Mouse (Mus musculus) lung, postnatal 25 days (tissue): ENCODE measurements at regions not wholly inside any gene's neighbourhood (a gene's known extent, or its start where the extent isn't known, plus 50 kb on each side); places are given as distances from the start of the nearest gene placed in this dataset.

ENCODE experiments used
- DNase-seq: peaks from one replicate; pipeline ENCODE4 v3.0.0; 2022; ENCODE audit warnings: low spot score

GRCm38 (mm10) chr13:35469361-35470198 is 190.1 kb upstream of the Cdyl start:
- DNase-seq = peak; percentile 80

DNA sequence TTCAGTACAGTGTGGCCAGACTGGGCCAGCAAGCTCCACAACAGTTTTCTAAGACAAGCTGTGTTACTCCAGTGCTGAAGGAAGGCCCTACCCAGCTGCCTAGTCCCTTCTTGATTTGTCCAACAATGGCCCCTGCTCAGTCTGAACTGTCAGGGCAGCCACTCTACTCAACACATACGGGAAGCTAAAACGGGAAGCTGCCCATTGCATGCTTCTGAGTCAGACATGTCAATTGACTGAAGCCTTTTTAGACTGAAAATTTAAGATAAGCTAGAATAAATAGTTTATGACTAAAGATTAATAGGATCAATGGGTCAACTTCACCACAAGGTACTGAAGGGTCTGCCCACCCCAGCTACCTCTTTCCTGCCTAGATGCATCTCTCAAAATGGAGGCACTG is 181.4 kb upstream of the Cdyl start:
- no peak for DNase-seq

- DNase-seq = no peak
Observed at GRCm38 (mm10) chr13:35482340-35482739, 177.3 kb upstream of the Cdyl start.

DNA sequence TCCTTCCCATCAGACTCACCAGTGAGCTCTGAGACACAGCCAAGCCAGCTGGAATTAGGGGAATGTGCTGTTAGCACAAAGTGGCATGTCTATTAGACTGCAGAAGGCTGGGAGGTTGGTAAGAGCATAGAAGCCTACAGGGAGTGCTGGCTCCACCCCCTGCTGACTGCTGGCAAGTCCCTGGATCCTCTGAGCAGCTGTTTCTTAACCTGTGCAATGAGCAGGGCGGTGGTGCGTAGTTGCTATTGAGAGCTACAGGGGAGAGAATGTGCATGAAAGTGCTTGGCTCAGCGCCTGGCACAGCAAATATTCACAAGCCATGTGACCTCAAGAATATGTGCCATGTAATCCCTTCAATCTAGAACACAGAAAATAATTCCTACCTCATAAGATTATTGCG is 173.5 kb upstream of the Cdyl start:
- DNase-seq = peak; percentile 83

DNA sequence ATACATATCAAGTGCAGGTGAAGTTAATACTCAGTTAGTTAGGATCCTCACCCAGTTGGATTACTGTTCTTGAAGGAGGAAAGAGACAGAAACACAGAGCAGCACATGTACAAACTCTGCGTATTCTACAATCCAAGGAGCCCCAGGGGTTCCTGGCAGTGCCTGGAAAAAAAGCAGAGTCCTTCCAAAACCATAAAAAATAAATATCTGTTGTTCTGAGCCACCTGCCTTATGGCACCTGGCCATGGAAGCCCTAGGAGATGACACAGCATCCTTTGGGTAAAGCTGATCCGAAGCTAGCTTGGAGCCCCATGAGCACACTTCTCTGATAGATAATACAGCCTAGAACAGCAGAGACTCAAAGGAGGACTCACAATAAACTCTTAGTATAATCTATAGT is 159.9 kb upstream of the Cdyl start:
- no peak for DNase-seq

- DNase-seq = no peak
Observed at GRCm38 (mm10) chr13:35500891-35501290, 158.7 kb upstream of the Cdyl start.

GRCm38 (mm10) chr13:35501351-35502146 is 158.1 kb upstream of the Cdyl start:
- DNase-seq = no peak

DNA sequence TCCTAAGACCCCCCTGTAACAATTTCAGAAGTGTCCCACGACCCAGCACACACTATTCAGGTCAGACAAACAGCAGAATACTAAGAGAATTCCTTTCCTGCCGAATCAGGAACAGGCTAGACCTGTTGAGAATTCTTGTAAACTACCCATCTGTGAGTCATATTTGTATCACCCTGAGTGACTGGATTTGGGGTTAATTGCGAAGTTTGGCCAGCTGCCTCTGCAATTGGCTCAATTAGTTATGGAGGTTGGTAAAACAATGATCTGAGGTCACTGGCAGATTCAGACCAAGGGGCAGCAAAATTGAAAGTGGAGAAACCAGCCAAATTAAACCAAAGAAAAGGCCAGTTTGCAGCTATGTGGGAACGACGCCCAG is 157.5 kb upstream of the Cdyl start:
- no peak for DNase-seq

GRCm38 (mm10) chr13:35503362-35503821 is 156.2 kb upstream of the Cdyl start:
- no peak for DNase-seq

- no peak for DNase-seq
Observed at GRCm38 (mm10) chr13:35507195-35507594, 152.4 kb upstream of the Cdyl start.

DNA sequence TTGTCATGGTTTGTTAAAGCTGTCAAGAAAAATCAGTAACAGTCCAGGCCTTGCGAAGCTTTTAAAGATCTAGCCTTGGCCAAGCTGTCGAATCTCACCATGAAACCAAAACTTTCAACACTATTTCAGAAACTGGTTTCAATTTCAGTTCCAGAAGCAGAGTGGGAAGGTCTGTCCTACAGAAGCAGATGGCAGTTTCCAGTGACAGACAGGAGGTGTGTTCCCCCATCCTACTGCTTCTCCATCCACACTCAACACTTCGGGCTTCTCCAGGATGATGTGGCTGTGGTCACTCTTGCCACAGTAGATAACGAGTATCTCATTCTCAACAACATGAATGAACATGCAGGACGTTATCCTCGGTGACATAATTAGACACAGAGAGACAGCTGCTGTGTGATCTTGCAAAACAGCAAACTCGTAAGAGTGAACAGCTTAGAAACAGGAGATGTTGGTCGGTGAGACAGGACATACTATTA is 147.6 kb upstream of the Cdyl start:
- no peak for DNase-seq

GRCm38 (mm10) chr13:35513120-35513519 is 146.5 kb upstream of the Cdyl start:
- DNase-seq = no peak

GRCm38 (mm10) chr13:35515291-35515690 is 144.3 kb upstream of the Cdyl start:
- DNase-seq = no peak

DNA sequence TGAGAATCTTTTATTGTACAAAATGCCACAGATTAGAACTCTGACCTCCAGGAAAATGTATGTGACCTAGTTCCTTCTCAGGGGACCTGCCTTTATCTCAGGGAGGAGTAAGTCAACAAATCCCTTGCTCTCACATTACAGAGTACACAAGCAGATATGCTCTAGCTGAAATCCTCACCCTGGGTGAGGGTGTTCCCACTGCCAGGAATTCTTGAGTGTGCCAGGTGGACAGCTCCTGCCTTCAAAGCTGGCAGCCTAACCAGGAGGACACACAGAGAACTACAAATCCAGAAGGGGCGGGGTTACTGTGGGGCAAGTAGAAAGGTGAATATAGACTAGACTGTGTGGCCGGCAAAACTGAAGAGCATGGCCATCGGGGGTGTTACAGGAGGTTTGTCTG is 141.9 kb upstream of the Cdyl start:
- peak; percentile 7 for DNase-seq

DNA sequence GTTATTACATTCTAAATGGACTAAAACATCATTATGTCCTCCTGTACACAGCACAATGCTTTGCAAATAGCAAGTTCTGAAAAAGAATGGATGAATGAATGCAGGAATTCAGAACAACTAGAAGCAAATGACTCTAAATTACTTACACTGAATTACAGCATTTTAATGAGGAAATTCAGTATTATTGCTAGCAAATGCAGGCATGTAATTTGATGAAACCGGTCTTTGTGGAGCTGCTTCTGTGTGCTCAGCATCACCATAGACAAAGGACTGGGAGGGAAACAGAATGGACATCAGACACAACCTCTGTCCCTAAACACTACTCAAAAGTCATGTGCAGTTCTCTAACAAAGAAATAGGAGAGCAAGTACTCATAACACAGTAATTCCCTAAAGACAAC is 137.4 kb upstream of the Cdyl start:
- no peak for DNase-seq

DNA sequence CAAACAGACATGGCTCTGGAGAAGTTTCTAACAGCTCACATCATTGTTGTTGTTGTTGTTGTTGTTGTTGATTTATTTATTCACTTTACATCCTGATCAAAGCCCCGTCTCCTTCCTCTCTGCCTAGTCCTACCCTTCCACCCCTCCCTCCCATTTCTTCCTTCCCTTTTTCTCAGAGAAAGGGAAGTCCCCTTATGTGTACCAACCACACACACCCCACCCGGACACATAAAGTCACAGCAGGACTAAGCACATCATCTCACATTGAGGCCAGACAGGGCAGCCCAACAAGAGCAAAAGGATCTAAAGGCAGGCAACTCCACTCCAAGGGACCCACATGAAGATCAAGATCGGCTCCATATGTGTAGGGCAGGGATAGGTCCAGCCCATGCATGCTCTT is 130.1 kb upstream of the Cdyl start:
- DNase-seq = no peak

GRCm38 (mm10) chr13:35537106-35537505 is 122.5 kb upstream of the Cdyl start:
- no peak for DNase-seq

DNA sequence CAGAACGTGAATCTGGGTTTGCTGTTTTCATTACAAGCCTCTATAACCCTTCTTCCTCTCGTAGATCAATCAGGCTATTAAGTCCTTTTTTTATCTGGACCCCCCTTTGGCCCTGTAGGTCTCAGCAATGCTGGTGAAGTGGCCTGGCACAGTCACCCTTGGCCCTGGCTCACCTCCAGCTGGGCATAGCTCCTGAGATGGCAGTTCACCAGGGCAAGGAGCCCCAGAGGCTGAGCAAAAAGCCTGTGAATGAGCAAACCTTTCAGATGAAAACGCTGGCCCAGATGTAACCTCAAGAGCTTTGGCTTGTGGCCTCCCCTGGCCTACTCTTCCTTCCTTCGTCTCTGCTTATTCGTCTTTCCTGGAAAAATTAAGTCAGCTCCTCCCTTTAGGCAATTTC is 121.7 kb upstream of the Cdyl start:
- no peak for DNase-seq

DNA sequence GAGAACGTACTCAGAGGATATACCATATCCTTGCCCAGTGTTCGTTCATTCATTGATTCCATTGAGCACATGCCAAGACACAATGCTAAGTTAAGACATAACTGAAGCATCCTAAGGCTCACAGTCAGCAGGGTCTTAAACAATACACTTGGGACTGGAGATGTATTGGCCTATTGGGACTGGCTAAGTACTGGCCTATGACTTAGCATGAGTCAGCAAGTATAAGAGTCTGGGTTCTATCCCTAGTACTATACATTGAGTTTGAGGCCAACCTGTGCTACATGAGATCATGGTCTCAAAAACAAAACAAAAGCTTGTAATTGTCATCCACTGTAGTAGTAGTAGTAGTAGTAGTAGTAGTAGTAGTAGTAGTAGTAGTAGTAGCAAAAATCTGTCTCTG is 119.2 kb upstream of the Cdyl start:
- DNase-seq = no peak

GRCm38 (mm10) chr13:35541053-35541452 is 118.6 kb upstream of the Cdyl start:
- DNase-seq = no peak

- no peak for DNase-seq
Observed at GRCm38 (mm10) chr13:35564006-35564405, 95.6 kb upstream of the Cdyl start.

DNA sequence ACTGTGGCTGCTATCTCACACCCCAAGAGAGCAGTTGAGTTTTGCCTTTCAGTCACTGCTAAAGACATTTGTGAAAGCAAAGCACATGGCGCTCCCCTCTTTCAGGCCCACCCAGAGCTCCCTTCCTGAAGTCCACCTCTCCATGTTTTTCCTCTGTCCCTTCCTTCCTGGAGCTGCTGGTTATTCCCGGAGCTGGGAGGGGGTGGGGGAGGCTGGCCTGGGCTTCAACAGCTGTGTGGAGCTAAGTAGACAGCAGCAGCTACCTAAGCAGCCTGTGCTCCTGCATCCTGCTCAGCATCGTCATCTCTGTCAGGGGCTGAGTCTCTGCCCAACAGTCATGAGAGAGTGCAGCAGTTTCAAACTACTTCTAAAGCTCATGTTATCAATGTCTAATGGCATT is 78.0 kb upstream of the Cdyl start:
- DNase-seq = no peak

DNA sequence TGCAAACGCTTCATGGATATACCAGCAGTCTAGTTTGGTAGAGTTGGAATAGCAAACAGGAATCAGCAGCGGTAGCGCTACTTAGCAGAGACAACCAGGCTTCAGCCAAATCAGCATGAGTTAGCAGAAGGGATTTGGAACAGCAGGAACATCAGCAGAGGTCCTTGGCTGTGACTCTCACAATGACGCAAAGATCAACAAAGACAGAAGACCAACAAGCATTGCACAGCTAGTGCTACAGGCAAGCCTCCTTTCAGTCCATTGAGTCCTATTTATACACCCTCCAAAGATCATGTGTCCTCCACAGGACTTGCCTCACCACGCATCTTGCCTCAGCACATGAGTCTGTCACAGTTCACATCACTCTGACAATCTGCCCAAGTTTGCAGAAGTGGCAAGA is 61.6 kb upstream of the Cdyl start:
- DNase-seq = no peak
